In genomic region chr19:29099596-29099995, GRCm38 (mm10) we compare ENCODE assay signal across 17 mouse cellular contexts. TPM values are rescaled to one million over a fixed set of nuclear protein-coding genes. Genes with fewer than 3 reads are reported as not detected.
A peak's percentile ranks its signal among the peaks of the same experiment; 100 is the strongest.
DNase-seq lines count a peak whose midpoint lies in the region; ATAC-seq and TF ChIP-seq lines count a peak whose summit lies in the region.
"Had no signal": no experiment of that assay in that cellular context is flagged by ENCODE, and none has a peak within 500 bp of the region (broad histone marks: within the 10 kb centered on the region; RNA-seq: fewer than 3 reads in every experiment).

No protein-coding gene starts in this region.

- 0 out of 2 replicates have a peak overlapping the region, but pooled peaks have one; percentile 89 for H3K4me2 ChIP-seq in forebrain, embryonic 13.5 days
- H3K4me2 ChIP-seq in forebrain, embryonic 14.5 days (ENCODE audit: low read length): no peak overlapping the region
- peak overlapping the region; percentile 88; the same call in 1 of the 2 replicates for H3K4me2 ChIP-seq in midbrain, postnatal 0 days (ENCODE audit: low read depth, low read length, poor library complexity, severe bottlenecking)
- no peak overlapping the region for H3K4me2 ChIP-seq in midbrain, embryonic 15.5 days

- H3K27ac ChIP-seq in forebrain, embryonic 13.5 days: no peak overlapping the region
- H3K27ac ChIP-seq in forebrain, embryonic 14.5 days (ENCODE audit: low read depth, low read length): no peak overlapping the region
- H3K27ac ChIP-seq in midbrain, postnatal 0 days (ENCODE audit: low read depth, low read length): no peak overlapping the region
- no peak overlapping the region for H3K27ac ChIP-seq in midbrain, embryonic 15.5 days
- H3K27ac ChIP-seq: embryonic facial prominence, embryonic 13.5 days; kidney, postnatal 0 days had no signal

- H3K9me3 ChIP-seq in forebrain, embryonic 13.5 days (replicated peaks): no peaks in the 10 kb centered on the region
- H3K9me3 ChIP-seq in forebrain, embryonic 14.5 days (replicated peaks; ENCODE audit: control insufficient read depth, low read length): no peaks in the 10 kb centered on the region
- no peaks in the 10 kb centered on the region for H3K9me3 ChIP-seq in midbrain, postnatal 0 days (ENCODE audit: low read length)
- no peaks in the 10 kb centered on the region for H3K9me3 ChIP-seq in midbrain, embryonic 15.5 days
- H3K9me3 ChIP-seq: embryonic facial prominence, embryonic 13.5 days; limb, embryonic 15.5 days had no signal

- no peaks in the 10 kb centered on the region for H3K36me3 ChIP-seq in forebrain, embryonic 13.5 days (ENCODE audit: poor library complexity, severe bottlenecking)
- no peaks in the 10 kb centered on the region for H3K36me3 ChIP-seq in forebrain, embryonic 14.5 days (ENCODE audit: control insufficient read depth, insufficient read depth, low read length)
- no peaks in the 10 kb centered on the region for H3K36me3 ChIP-seq in midbrain, postnatal 0 days (ENCODE audit: insufficient read depth, low read length)
- no peaks in the 10 kb centered on the region for H3K36me3 ChIP-seq in midbrain, embryonic 15.5 days (replicated peaks)
- H3K36me3 ChIP-seq: embryonic facial prominence, embryonic 13.5 days; limb, embryonic 15.5 days had no signal

- WGBS in forebrain, embryonic 13.5 days: 77% methylated on average over 4 of the region's 4 CpGs
- 85% methylated on average over 4 of the region's 4 CpGs for WGBS in forebrain, embryonic 14.5 days
- 67% methylated on average over 4 of the region's 4 CpGs for WGBS in midbrain, postnatal 0 days
- 83% methylated on average over 4 of the region's 4 CpGs for WGBS in midbrain, embryonic 15.5 days

- no peak overlapping the region for H3K4me3 ChIP-seq in forebrain, embryonic 13.5 days
- no peak overlapping the region for H3K4me3 ChIP-seq in forebrain, embryonic 14.5 days (ENCODE audit: low read depth, low read length)
- no peak overlapping the region for H3K4me3 ChIP-seq in midbrain, postnatal 0 days (ENCODE audit: low read depth, low read length)
- no peak overlapping the region for H3K4me3 ChIP-seq in midbrain, embryonic 15.5 days

- H3K9ac ChIP-seq in forebrain, embryonic 13.5 days: no peak overlapping the region
- H3K9ac ChIP-seq in forebrain, embryonic 14.5 days (ENCODE audit: low read length): no peak overlapping the region
- H3K9ac ChIP-seq in midbrain, postnatal 0 days (replicated peaks; ENCODE audit: low read length, poor library complexity, severe bottlenecking): no peak overlapping the region
- no peak overlapping the region for H3K9ac ChIP-seq in midbrain, embryonic 15.5 days
- H3K9ac ChIP-seq: limb, embryonic 15.5 days had no signal

- ATAC-seq in forebrain, embryonic 13.5 days: no peak
- ATAC-seq in forebrain, embryonic 14.5 days: no peak
- ATAC-seq in midbrain, postnatal 0 days (ENCODE audit: low FRiP score): no peak
- ATAC-seq in midbrain, embryonic 15.5 days (replicated peaks): no peak
- ATAC-seq in granulocyte monocyte progenitor cell, adult 5-6 weeks (replicated peaks; ENCODE audit: poor library complexity, severe bottlenecking): no peak
- ATAC-seq: hindbrain, postnatal 0 days; intestine, postnatal 0 days had no signal

- peaks cover 17% of the 10 kb centered on the region for H3K4me1 ChIP-seq in forebrain, embryonic 13.5 days
- H3K4me1 ChIP-seq in forebrain, embryonic 14.5 days (ENCODE audit: control insufficient read depth, insufficient read depth, low read length): peaks cover 5% of the 10 kb centered on the region
- H3K4me1 ChIP-seq in midbrain, postnatal 0 days (ENCODE audit: insufficient read depth, low read length): no peaks in the 10 kb centered on the region
- H3K4me1 ChIP-seq in midbrain, embryonic 15.5 days: peaks cover 11% of the 10 kb centered on the region

- no peaks in the 10 kb centered on the region for H3K27me3 ChIP-seq in forebrain, embryonic 13.5 days
- H3K27me3 ChIP-seq in forebrain, embryonic 14.5 days (replicated peaks; ENCODE audit: control insufficient read depth, insufficient read depth, low read length): no peaks in the 10 kb centered on the region
- no peaks in the 10 kb centered on the region for H3K27me3 ChIP-seq in midbrain, postnatal 0 days (ENCODE audit: insufficient read depth, low read length)
- no peaks in the 10 kb centered on the region for H3K27me3 ChIP-seq in midbrain, embryonic 15.5 days (replicated peaks)
- H3K27me3 ChIP-seq: embryonic facial prominence, embryonic 13.5 days; limb, embryonic 15.5 days had no signal

- no peak for DNase-seq in forebrain, embryonic 14.5 days (ENCODE audit: low spot score)
- DNase-seq in gastrocnemius, postnatal 25 days: peak; percentile 48
- DNase-seq in gastrocnemius, postnatal 14 days: no peak
- no peak for DNase-seq in midbrain, postnatal 0 days (ENCODE audit: low spot score)
- DNase-seq: adrenal gland, postnatal 25 days; embryo, embryonic 11 days; left cerebral cortex, postnatal 4 days; lung, postnatal 4 days; right cerebral cortex, postnatal 14 days had no signal

- intact Hi-C loops in gastrocnemius, postnatal 14 days (cut with DNase I; ENCODE audit: low total_unique reads): no loop called here

- TF ChIP-seq CTCF in midbrain, postnatal 0 days (IDR thresholded peaks at IDR 0.05): no peak

RNA-seq across cellular contexts. Expression of gene Rcl1, which starts 1.6 kb away (rescaled TPM):
- polyA plus RNA-seq in forebrain, embryonic 13.5 days (2015; fragmentation: Nextera tagmentation; extraction: Ambion mirVana): 37.7 and 38.5 TPM in 2 replicates
- polyA plus RNA-seq in forebrain, embryonic 14.5 days (2014; fragmentation: Nextera tagmentation; extraction: Ambion mirVana): 34.8 and 35.1 TPM in 2 replicates
- total RNA-seq in gastrocnemius, postnatal 25 days (2021): 1 to 10 TPM; 6.3 to 8.9 TPM
- total RNA-seq in gastrocnemius, postnatal 14 days (2021): 10 to 100 TPM; 11.2 to 12.9 TPM
- 23.6 and 26.1 TPM in 2 replicates for total RNA-seq in midbrain, postnatal 0 days (2014; rRNA removed)
- 34.6 and 37.8 TPM in 2 replicates for polyA plus RNA-seq in midbrain, postnatal 0 days (2015; fragmentation: Nextera tagmentation; extraction: Ambion mirVana)
- polyA plus RNA-seq in midbrain, embryonic 15.5 days (2015; fragmentation: Nextera tagmentation; extraction: Ambion mirVana): 32.8 and 36.3 TPM in 2 replicates
- total RNA-seq in granulocyte monocyte progenitor cell, adult 5-6 weeks (2014; fragmentation: Nextera tagmentation): 31.7 and 36.0 TPM in 2 replicates
- total RNA-seq in granulocyte monocyte progenitor cell, adult 5-6 weeks (2017): 67.6 and 82.0 TPM in 2 replicates

RNA-seq across cellular contexts. Expression of gene Ak3, which starts 51.8 kb away (rescaled TPM):
- 57.7 and 59.5 TPM in 2 replicates for polyA plus RNA-seq in forebrain, embryonic 13.5 days (2015; fragmentation: Nextera tagmentation; extraction: Ambion mirVana)
- polyA plus RNA-seq in forebrain, embryonic 14.5 days (2014; fragmentation: Nextera tagmentation; extraction: Ambion mirVana): 76.8 and 83.2 TPM in 2 replicates
- total RNA-seq in gastrocnemius, postnatal 25 days (2021): 10 to 100 TPM; 53.8 to 55.3 TPM
- 10 to 100 TPM; 54.4 to 54.5 TPM for total RNA-seq in gastrocnemius, postnatal 14 days (2021)
- 75.4 and 99.4 TPM in 2 replicates for total RNA-seq in midbrain, postnatal 0 days (2014; rRNA removed)
- 69.0 and 74.6 TPM in 2 replicates for polyA plus RNA-seq in midbrain, postnatal 0 days (2015; fragmentation: Nextera tagmentation; extraction: Ambion mirVana)
- polyA plus RNA-seq in midbrain, embryonic 15.5 days (2015; fragmentation: Nextera tagmentation; extraction: Ambion mirVana): 65.8 and 71.8 TPM in 2 replicates
- total RNA-seq in granulocyte monocyte progenitor cell, adult 5-6 weeks (2014; fragmentation: Nextera tagmentation): 41.2 and 51.0 TPM in 2 replicates
- total RNA-seq in granulocyte monocyte progenitor cell, adult 5-6 weeks (2017): 20.5 and 27.8 TPM in 2 replicates

Comparison
In these comparisons a context has a peak if more than half of its experiments do, and no peak if none do; other contexts are left out.
1. H3K4me2 ChIP-seq: peak in forebrain, embryonic 13.5 days (single experiment) and midbrain, postnatal 0 days (single experiment); none in forebrain, embryonic 14.5 days (single experiment) and midbrain, embryonic 15.5 days (single experiment).